Comparison of ENCODE assay signal across 8 mouse cellular contexts in genomic region chr2:160366980-160367338, GRCm38 (mm10). TPM values are rescaled to one million over a fixed set of nuclear protein-coding genes. Genes with fewer than 3 reads are reported as not detected.
A peak's percentile ranks its signal among the peaks of the same experiment; 100 is the strongest.
DNase-seq lines count a peak whose midpoint lies in the region; ATAC-seq lines count a peak whose summit lies in the region.

Mafb (minus strand) TSS chr2:160367065.

- H3K9me3 ChIP-seq in forebrain, embryonic 12.5 days: no peaks in the 10 kb centered on the region
- no peaks in the 10 kb centered on the region for H3K9me3 ChIP-seq in heart, embryonic 16.5 days (replicated peaks; ENCODE audit: control insufficient read depth, low read length)
- H3K9me3 ChIP-seq in liver, embryonic 13.5 days (replicated peaks): no peaks in the 10 kb centered on the region
- H3K9me3 ChIP-seq in stomach, embryonic 15.5 days: no peaks in the 10 kb centered on the region

- peak within 1 kb of the TSS; percentile 60 for H3K4me3 ChIP-seq in forebrain, embryonic 12.5 days (replicated peaks)
- H3K4me3 ChIP-seq in heart, embryonic 16.5 days (ENCODE audit: low read length): peak within 1 kb of the TSS; percentile 65
- peak within 1 kb of the TSS; percentile 52 for H3K4me3 ChIP-seq in liver, embryonic 13.5 days (replicated peaks)
- H3K4me3 ChIP-seq in stomach, embryonic 15.5 days (replicated peaks): peak within 1 kb of the TSS; percentile 51

- peak; percentile 43 for ATAC-seq in CD4-positive, CD25-positive, alpha-beta regulatory T cell, adult 4 months
- peak; percentile 92 for ATAC-seq in forebrain, embryonic 12.5 days (ENCODE audit: low FRiP score)
- ATAC-seq in heart, embryonic 16.5 days (replicated peaks; ENCODE audit: extremely low read depth, insufficient read depth, low FRiP score): peak; percentile 91
- ATAC-seq in liver, embryonic 13.5 days (ENCODE audit: low read depth): peak; percentile 78
- ATAC-seq in stomach, embryonic 15.5 days (ENCODE audit: insufficient read depth, low FRiP score, low read depth): peak; percentile 87

- peak within 1 kb of the TSS; percentile 83 for H3K27ac ChIP-seq in forebrain, embryonic 12.5 days
- H3K27ac ChIP-seq in heart, embryonic 16.5 days (ENCODE audit: low read length): peak within 1 kb of the TSS; percentile 83
- H3K27ac ChIP-seq in liver, embryonic 13.5 days: peak within 1 kb of the TSS; percentile 23; the same call in 1 of the 2 replicates
- peak within 1 kb of the TSS; percentile 85 for H3K27ac ChIP-seq in stomach, embryonic 15.5 days

- H3K9ac ChIP-seq in forebrain, embryonic 12.5 days: peak within 1 kb of the TSS; percentile 67
- H3K9ac ChIP-seq in heart, embryonic 16.5 days (ENCODE audit: low read length): peak within 1 kb of the TSS; percentile 80
- peak within 1 kb of the TSS; percentile 59 for H3K9ac ChIP-seq in liver, embryonic 13.5 days
- peak within 1 kb of the TSS; percentile 45 for H3K9ac ChIP-seq in stomach, embryonic 15.5 days

- peak; percentile 67 for DNase-seq in c-Kit-positive CD71-negative TER-119-negative erythroid progenitor cells, embryonic 14.5 days (ENCODE audit: low read depth)
- peak; percentile 95 to 97 for DNase-seq in kidney, postnatal 25 days
- DNase-seq in liver, embryonic 13.5 days: peak; percentile 52
- peak; percentile 57 for DNase-seq in naive thymus-derived CD4-positive, alpha-beta T cell, adult 2 months (ENCODE audit: low read depth)

- H3K4me2 ChIP-seq in forebrain, embryonic 12.5 days: peak within 1 kb of the TSS; percentile 91
- peak within 1 kb of the TSS; percentile 99 for H3K4me2 ChIP-seq in heart, embryonic 16.5 days (ENCODE audit: low read depth, low read length)
- peak within 1 kb of the TSS; percentile 71 for H3K4me2 ChIP-seq in liver, embryonic 13.5 days
- peak within 1 kb of the TSS; percentile 98 for H3K4me2 ChIP-seq in stomach, embryonic 15.5 days

- under 1% methylated on average over 31 of the region's 37 CpGs for WGBS in forebrain, embryonic 12.5 days
- under 1% methylated on average over 34 of the region's 37 CpGs for WGBS in heart, embryonic 16.5 days
- under 1% methylated on average over 37 of the region's 37 CpGs for WGBS in liver, embryonic 13.5 days (ENCODE audit: insufficient replicate concordance)
- under 1% methylated on average over 37 of the region's 37 CpGs for WGBS in stomach, embryonic 15.5 days

- H3K36me3 ChIP-seq in forebrain, embryonic 12.5 days (replicated peaks): no peaks in the 10 kb centered on the region
- H3K36me3 ChIP-seq in heart, embryonic 16.5 days (ENCODE audit: control insufficient read depth, insufficient read depth): no peaks in the 10 kb centered on the region
- H3K36me3 ChIP-seq in liver, embryonic 13.5 days: no peaks in the 10 kb centered on the region
- H3K36me3 ChIP-seq in stomach, embryonic 15.5 days: no peaks in the 10 kb centered on the region

- H3K27me3 ChIP-seq in forebrain, embryonic 12.5 days: peaks cover 80% of the 10 kb centered on the region
- H3K27me3 ChIP-seq in heart, embryonic 16.5 days (ENCODE audit: control insufficient read depth, insufficient read depth, low read length): peaks cover 62% of the 10 kb centered on the region
- H3K27me3 ChIP-seq in liver, embryonic 13.5 days: peaks cover 100% of the 10 kb centered on the region
- peaks cover 63% of the 10 kb centered on the region for H3K27me3 ChIP-seq in stomach, embryonic 15.5 days (replicated peaks)

- peaks cover 49% of the 10 kb centered on the region for H3K4me1 ChIP-seq in forebrain, embryonic 12.5 days
- peaks cover 20% of the 10 kb centered on the region for H3K4me1 ChIP-seq in heart, embryonic 16.5 days (ENCODE audit: control insufficient read depth, insufficient read depth, low read length)
- peaks cover 16% of the 10 kb centered on the region for H3K4me1 ChIP-seq in liver, embryonic 13.5 days (replicated peaks)
- peaks cover 33% of the 10 kb centered on the region for H3K4me1 ChIP-seq in stomach, embryonic 15.5 days

RNA-seq across cellular contexts. Expression of gene Mafb, which starts in this region (rescaled TPM):
- under 1 TPM in 1 of 2 experiments, not detected in 1; 0.18 TPM for polyA plus RNA-seq in CD4-positive, CD25-positive, alpha-beta regulatory T cell, adult 4 months (2017; shearing (Covaris generic))
- 7.5 and 7.8 TPM in 2 replicates for polyA plus RNA-seq in forebrain, embryonic 12.5 days (2016; fragmentation: Nextera tagmentation; extraction: Ambion mirVana)
- polyA plus RNA-seq in heart, embryonic 16.5 days (2015; fragmentation: Nextera tagmentation; extraction: Ambion mirVana): 5.8 and 8.2 TPM in 2 replicates
- polyA plus RNA-seq in liver, embryonic 13.5 days (2015; fragmentation: Nextera tagmentation; extraction: Ambion mirVana): 2.4 and 3.3 TPM in 2 replicates
- 9.2 and 11.2 TPM in 2 replicates for polyA plus RNA-seq in stomach, embryonic 15.5 days (2015; fragmentation: Nextera tagmentation; extraction: Ambion mirVana)

Comparison
In these comparisons a context has a peak if more than half of its experiments do, and no peak if none do; other contexts are left out.
1. Peak in every context shown above with its lines: DNase-seq, ATAC-seq, H3K4me3 ChIP-seq and H3K27ac ChIP-seq.
2. Peak in ATAC-seq in CD4-positive, CD25-positive, alpha-beta regulatory T cell, adult 4 months; RNA of the gene not detected or under 1 TPM.
3. H3K27ac ChIP-seq: peak in every context shown above with its lines; median percentile 85 in stomach, embryonic 15.5 days; 83 in forebrain, embryonic 12.5 days; 83 in heart, embryonic 16.5 days; 23 in liver, embryonic 13.5 days.